Mouse (Mus musculus): ENCODE measurements around the gene Atrn. TPM values are rescaled to one million over a fixed set of nuclear protein-coding genes. Genes with fewer than 3 reads are reported as not detected.

The Atrn gene
- total and polyA plus RNA-seq, 3 experiments: 4.0 to 5.8 (median 4.5) TPM

DNA sequence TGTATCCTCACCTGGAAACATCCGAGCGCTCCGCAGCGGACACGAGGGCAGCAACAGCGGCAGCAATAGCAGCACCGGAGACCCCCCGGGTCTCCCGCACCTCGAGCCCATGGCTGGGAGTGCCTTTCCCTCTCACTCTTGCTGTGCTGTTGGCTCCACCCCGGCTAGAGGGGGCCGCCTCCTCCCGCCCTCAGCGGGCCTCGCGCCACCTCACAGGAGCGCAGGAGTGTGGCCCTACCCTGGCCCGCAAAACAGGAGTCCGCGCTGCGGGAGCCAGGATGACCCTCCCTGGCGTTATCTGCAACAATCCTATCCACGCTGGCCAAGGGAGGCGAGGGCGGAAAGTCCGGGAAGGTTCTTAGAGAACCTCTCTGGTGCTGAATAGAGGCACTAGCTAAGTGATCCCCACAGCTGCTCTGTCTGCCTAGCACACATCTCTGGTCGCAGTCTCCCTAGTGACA is 157.1 kb downstream of the Atrn start, which contains the start of gene Adam33:
Gene Adam33 (minus strand): TSS at position 411 of the 461 bp plus-strand sequence.
- Histone ChIP-seq H3K9ac (ENCODE audit: insufficient read depth, low read depth) (no peak within 1 kb of the TSS), H3K4me1 (ENCODE audit: control insufficient read depth in 1 of 2, insufficient read depth in 2 of 2) (peaks cover 0 to 8% of the 10 kb centered on the region in 2 experiments; a peak in 2 of 4 replicates), H3K27me3 (replicated peaks) (peaks cover 3% of the 10 kb centered on the region), H3K27ac (ENCODE audit: insufficient read depth, low read depth) (no peak within 1 kb of the TSS), H3K79me2 (replicated peaks; ENCODE audit: control insufficient read depth, extremely low read depth, insufficient read depth, poor library complexity, severe bottlenecking) (no peaks in the 10 kb centered on the region), H3K4me2 (ENCODE audit: insufficient read depth, low read depth, poor library complexity, severe bottlenecking) (no peak within 1 kb of the TSS), H3K9me3 (replicated peaks; ENCODE audit: low read length) (no peaks in the 10 kb centered on the region), H3K4me3 (replicated peaks in 1 of 3; ENCODE audit: low read depth in 2 of 3, low read length in 2 of 3, poor library complexity in 1 of 3) (no peak within 1 kb of the TSS), H3K36me3 (replicated peaks in 1 of 2; ENCODE audit: control insufficient read depth in 1 of 2, insufficient read depth in 1 of 2, low read length in 1 of 2) (no peaks in the 10 kb centered on the region)
- DNase-seq (ENCODE audit: extremely low read depth): no peak
- dilution Hi-C loops (cut with MboI; ENCODE audit: extremely low pct_ligation_motif_present, extremely low pct_unique_long_range_greater_than_20kb, low sequenced_read_pairs) (no loop called here), in situ Hi-C loops (cut with MboI; ENCODE audit: low pct_ligation_motif_present, low pct_unique_long_range_greater_than_20kb, low sequenced_read_pairs) (no loop called here)
- TF ChIP-seq POLR2A (IDR thresholded peaks at IDR 0.05; ENCODE audit: low read depth, low read length) (no peak), E2F4 (IDR thresholded peaks at IDR 0.05; ENCODE audit: insufficient replicate concordance, low read depth, low read length) (no peak), JUN (IDR thresholded peaks at IDR 0.05; ENCODE audit: insufficient read depth, low read depth, low read length) (no peak), NELFE (IDR thresholded peaks at IDR 0.05; ENCODE audit: low read depth, low read length) (no peak), KAT2A (IDR thresholded peaks at IDR 0.05; ENCODE audit: insufficient replicate concordance, low read length) (no peak), EP300 (IDR thresholded peaks at IDR 0.05; ENCODE audit: low read length) (no peak), JUND (conservative IDR thresholded peaks at IDR 0.05; ENCODE audit: low read depth, low read length) (no peak), POLR2AphosphoS2 (IDR thresholded peaks at IDR 0.05; ENCODE audit: low read depth, low read length) (no peak), SIN3A (IDR thresholded peaks at IDR 0.05; ENCODE audit: low read length) (no peak), TBP (conservative IDR thresholded peaks at IDR 0.05; ENCODE audit: low read depth, low read length) (no peak), PAX5 (IDR thresholded peaks at IDR 0.05; ENCODE audit: low read length) (no peak), ZC3H11A (IDR thresholded peaks at IDR 0.05; ENCODE audit: low read depth, low read length) (no peak)

DNA sequence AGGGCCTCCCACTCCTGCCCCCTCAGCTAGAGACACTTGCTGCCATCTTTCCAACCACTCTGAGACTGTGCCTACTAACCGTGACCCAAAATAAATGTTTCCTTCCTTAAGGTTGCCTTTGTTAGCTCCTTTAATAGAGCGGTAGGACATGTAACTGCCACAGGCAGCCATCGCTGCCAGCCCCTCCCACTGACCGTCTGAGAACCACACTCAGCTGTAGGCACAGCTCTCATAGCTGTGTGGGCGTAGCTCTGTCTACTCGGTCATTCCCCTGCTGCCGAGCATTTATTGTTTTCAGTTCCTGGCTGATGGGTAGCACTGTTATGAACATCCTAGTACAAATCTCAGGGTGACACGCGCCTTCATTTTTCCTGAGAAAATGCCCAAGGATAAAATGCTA is 160.0 kb downstream of the Atrn start:
- TF ChIP-seq SMC3 (IDR thresholded peaks at IDR 0.05; ENCODE audit: low read depth, low read length) (no peak), ZKSCAN1 (IDR thresholded peaks at IDR 0.05; ENCODE audit: borderline replicate concordance, low read depth, low read length) (no peak)
- DNase-seq (ENCODE audit: extremely low read depth): no peak
- H3K4me3 ChIP-seq (replicated peaks in 1 of 3; ENCODE audit: low read depth in 2 of 3, low read length in 2 of 3, poor library complexity in 1 of 3): no peak overlapping the region
- no peaks in the 10 kb centered on the region for H3K79me2 ChIP-seq (replicated peaks; ENCODE audit: control insufficient read depth, extremely low read depth, insufficient read depth, poor library complexity, severe bottlenecking)
- in situ Hi-C loops (cut with MboI; ENCODE audit: low pct_ligation_motif_present, low pct_unique_long_range_greater_than_20kb, low sequenced_read_pairs): no loop called here
- dilution Hi-C loops (cut with MboI; ENCODE audit: extremely low pct_ligation_motif_present, extremely low pct_unique_long_range_greater_than_20kb, low sequenced_read_pairs): no loop called here
- H3K9ac ChIP-seq (ENCODE audit: insufficient read depth, low read depth): no peak overlapping the region
- no peak overlapping the region for H3K4me2 ChIP-seq (ENCODE audit: insufficient read depth, low read depth, poor library complexity, severe bottlenecking)
- H3K27me3 ChIP-seq (replicated peaks): peaks cover 23% of the 10 kb centered on the region
- H3K9me3 ChIP-seq (replicated peaks; ENCODE audit: low read length): no peaks in the 10 kb centered on the region
- no peaks in the 10 kb centered on the region for H3K36me3 ChIP-seq (replicated peaks in 1 of 2; ENCODE audit: control insufficient read depth in 1 of 2, insufficient read depth in 1 of 2, low read length in 1 of 2)
- peaks cover 0 to 3% of the 10 kb centered on the region in 2 experiments; a peak in 1 of 4 replicates for H3K4me1 ChIP-seq (ENCODE audit: control insufficient read depth in 1 of 2, insufficient read depth in 2 of 2)
- H3K27ac ChIP-seq (ENCODE audit: insufficient read depth, low read depth): no peak overlapping the region

DNA sequence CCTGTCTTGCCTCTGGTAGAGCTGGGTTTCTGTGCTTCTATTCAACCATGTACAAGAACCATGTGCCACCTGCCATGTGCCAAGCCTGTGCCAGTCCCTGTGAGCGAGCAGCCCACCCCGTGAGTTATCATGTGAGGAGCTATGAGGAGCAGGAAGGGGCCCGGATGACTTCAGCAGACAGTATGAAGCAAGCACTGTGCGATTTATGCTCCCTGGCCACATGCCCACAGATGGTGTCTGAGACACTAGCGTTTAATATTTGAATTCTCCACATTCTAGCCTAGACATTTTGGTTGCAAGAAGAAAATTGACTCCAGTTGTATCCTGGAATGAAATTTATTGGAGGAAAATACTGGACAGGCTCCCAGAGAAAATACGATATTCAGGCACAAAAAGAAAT is 161.2 kb downstream of the Atrn start:
- Histone ChIP-seq H3K36me3 (replicated peaks in 1 of 2; ENCODE audit: control insufficient read depth in 1 of 2, insufficient read depth in 1 of 2, low read length in 1 of 2) (no peaks in the 10 kb centered on the region), H3K4me1 (ENCODE audit: control insufficient read depth in 1 of 2, insufficient read depth in 2 of 2) (peaks cover 0 to 3% of the 10 kb centered on the region in 2 experiments; a peak in 1 of 4 replicates), H3K4me2 (ENCODE audit: insufficient read depth, low read depth, poor library complexity, severe bottlenecking) (no peak overlapping the region), H3K9me3 (replicated peaks; ENCODE audit: low read length) (no peaks in the 10 kb centered on the region), H3K27me3 (replicated peaks) (peaks cover 31% of the 10 kb centered on the region), H3K79me2 (replicated peaks; ENCODE audit: control insufficient read depth, extremely low read depth, insufficient read depth, poor library complexity, severe bottlenecking) (no peaks in the 10 kb centered on the region), H3K27ac (ENCODE audit: insufficient read depth, low read depth) (no peak overlapping the region), H3K4me3 (replicated peaks in 1 of 3; ENCODE audit: low read depth in 2 of 3, low read length in 2 of 3, poor library complexity in 1 of 3) (no peak overlapping the region), H3K9ac (ENCODE audit: insufficient read depth, low read depth) (no peak overlapping the region)
- TF ChIP-seq MAX (IDR thresholded peaks at IDR 0.05; ENCODE audit: low read length): no peak
- TF ChIP-seq MXI1 (IDR thresholded peaks at IDR 0.05; ENCODE audit: low read depth, low read length): no peak
- TF ChIP-seq UBTF (IDR thresholded peaks at IDR 0.05; ENCODE audit: low read depth, low read length): no peak
- no peak for TF ChIP-seq EP300 (IDR thresholded peaks at IDR 0.05; ENCODE audit: low read length)
- no peak for TF ChIP-seq RCOR1 (conservative IDR thresholded peaks at IDR 0.05; ENCODE audit: low read depth, low read length)
- no peak for TF ChIP-seq GABPA (IDR thresholded peaks at IDR 0.05; ENCODE audit: insufficient replicate concordance, low read depth, low read length)
- TF ChIP-seq TBP (conservative IDR thresholded peaks at IDR 0.05; ENCODE audit: low read depth, low read length): no peak
- TF ChIP-seq MAZ (IDR thresholded peaks at IDR 0.05; ENCODE audit: low read depth, low read length): no peak
- no peak for TF ChIP-seq BHLHE40 (IDR thresholded peaks at IDR 0.05; ENCODE audit: low read depth, low read length)
- TF ChIP-seq POLR2A (IDR thresholded peaks at IDR 0.05; ENCODE audit: low read depth, low read length): no peak
- no peak for TF ChIP-seq SIN3A (IDR thresholded peaks at IDR 0.05; ENCODE audit: low read length)
- no peak for DNase-seq (ENCODE audit: extremely low read depth)
- in situ Hi-C loops (cut with MboI; ENCODE audit: low pct_ligation_motif_present, low pct_unique_long_range_greater_than_20kb, low sequenced_read_pairs): no loop called here
- dilution Hi-C loops (cut with MboI; ENCODE audit: extremely low pct_ligation_motif_present, extremely low pct_unique_long_range_greater_than_20kb, low sequenced_read_pairs): no loop called here

All from CH12.LX (cell line).